Mouse (Mus musculus) erythroid progenitor cell, adult 5-6 weeks (primary cell): Measurements from ENCODE around the gene Wfdc11. TPM values are rescaled to one million over a fixed set of nuclear protein-coding genes. Genes with fewer than 3 reads are reported as not detected.
A peak's percentile ranks its signal among the peaks of the same experiment; 100 is the strongest.
"Not testable (repeated sequence)": the region's sequence is repeated elsewhere in the genome, so short reads cannot be mapped to it uniquely, and the experiment has no call there.

Source experiments
- ATAC-seq: replicated peaks from 2 replicates; pipeline ENCODE4 v1.8.0; 2016; ENCODE audit warnings: moderate number of reproducible peaks, mild to moderate bottlenecking, moderate TSS enrichment, inconsistent platforms; ENCODE audit not compliant: poor library complexity, low FRiP score, severe bottlenecking
- total RNA-seq, 2 experiments: library from RNA; stranded (forward) in 1 of 2; stranded (reverse) in 1 of 2; fragments of 150-400 nt in 1 of 2; fragments of 186-747, 209-891 nt in 1 of 2; gene quantifications; 2 replicates each; pipeline versions ENCODE4 v1.2.3 to v1.2.4; 2015 to 2017; ENCODE audit warnings: low replicate concordance in 2 of 2

Wfdc11 gene
- not detected in 2 replicates for total RNA-seq (2015; ENCODE audit: low replicate concordance)
- not detected in 2 replicates for total RNA-seq (2017; ENCODE audit: low replicate concordance)

- no peak for ATAC-seq
Observed at GRCm38 (mm10) chr2:164673987-164674386, at the start of gene Wfdc11. Gene Wfdc11, minus strand, starts transcription at chr2:164674087.

GRCm38 (mm10) chr2:164723276-164723675, 49.4 kb upstream of the Wfdc11 start:
- no peak for ATAC-seq

- ATAC-seq, result not testable (repeated sequence)
Observed at GRCm38 (mm10) chr2:164716194-164716786, 42.4 kb upstream of the Wfdc11 start.

- ATAC-seq, result no peak
Observed at GRCm38 (mm10) chr2:164715005-164715404, 41.1 kb upstream of the Wfdc11 start, which contains the start of gene Spint5. Gene Spint5, plus strand, starts transcription at chr2:164715305.

GRCm38 (mm10) chr2:164705991-164706390, 32.1 kb upstream of the Wfdc11 start:
- no peak for ATAC-seq

GRCm38 (mm10) chr2:164705328-164705727, 31.4 kb upstream of the Wfdc11 start:
- no peak for ATAC-seq

GRCm38 (mm10) chr2:164704235-164704634, 30.3 kb upstream of the Wfdc11 start:
- ATAC-seq, result no peak

- no peak for ATAC-seq
Observed at GRCm38 (mm10) chr2:164701761-164702160, 27.9 kb upstream of the Wfdc11 start.

- ATAC-seq, result no peak
Observed at GRCm38 (mm10) chr2:164700959-164701358, 27.1 kb upstream of the Wfdc11 start.

GRCm38 (mm10) chr2:164698201-164698600, 24.3 kb upstream of the Wfdc11 start, which contains the start of gene Spint4:
Gene Spint4, plus strand, starts transcription at chr2:164698501.
- no peak for ATAC-seq

- no peak for ATAC-seq
Observed at GRCm38 (mm10) chr2:164684807-164685206, 10.9 kb upstream of the Wfdc11 start, which contains the start of gene Wfdc13. Gene Wfdc13, plus strand, starts transcription at chr2:164685107.

GRCm38 (mm10) chr2:164679906-164680305, 6.0 kb upstream of the Wfdc11 start:
- ATAC-seq, result no peak

GRCm38 (mm10) chr2:164678848-164679625, 5.2 kb upstream of the Wfdc11 start:
- peak; percentile 73 for ATAC-seq

GRCm38 (mm10) chr2:164676916-164677685, 3.2 kb upstream of the Wfdc11 start:
- ATAC-seq, result no peak

- no peak for ATAC-seq
Observed at GRCm38 (mm10) chr2:164676103-164676502, 2.2 kb upstream of the Wfdc11 start.

GRCm38 (mm10) chr2:164670938-164671337, 2.9 kb downstream of the Wfdc11 start:
- no peak for ATAC-seq

GRCm38 (mm10) chr2:164670261-164670660, 3.6 kb downstream of the Wfdc11 start:
- ATAC-seq, result no peak

GRCm38 (mm10) chr2:164664851-164665250, 9.0 kb downstream of the Wfdc11 start:
- no peak for ATAC-seq

GRCm38 (mm10) chr2:164656483-164656882, 17.4 kb downstream of the Wfdc11 start, which contains the start of gene Wfdc9:
Gene Wfdc9, minus strand, starts transcription at chr2:164656583.
- no peak for ATAC-seq

GRCm38 (mm10) chr2:164655858-164656257, 18.0 kb downstream of the Wfdc11 start, which contains the start of gene Wfdc10:
Gene Wfdc10, plus strand, starts transcription at chr2:164656046.
- ATAC-seq, result peak; percentile 83
